Mouse (Mus musculus): Measurements from ENCODE around the gene Ddx41. TPM values are rescaled to one million over a fixed set of nuclear protein-coding genes. Genes with fewer than 3 reads are reported as not detected.
"Not testable (repeated sequence)": the region's sequence is repeated elsewhere in the genome, so short reads cannot be mapped to it uniquely, and the experiment has no call there.

Gene Ddx41
- 10 to 100 TPM; 41.7 to 61.0 (median 54.6) TPM for polyA plus RNA-seq (2017; shearing (Covaris generic))

DNA sequence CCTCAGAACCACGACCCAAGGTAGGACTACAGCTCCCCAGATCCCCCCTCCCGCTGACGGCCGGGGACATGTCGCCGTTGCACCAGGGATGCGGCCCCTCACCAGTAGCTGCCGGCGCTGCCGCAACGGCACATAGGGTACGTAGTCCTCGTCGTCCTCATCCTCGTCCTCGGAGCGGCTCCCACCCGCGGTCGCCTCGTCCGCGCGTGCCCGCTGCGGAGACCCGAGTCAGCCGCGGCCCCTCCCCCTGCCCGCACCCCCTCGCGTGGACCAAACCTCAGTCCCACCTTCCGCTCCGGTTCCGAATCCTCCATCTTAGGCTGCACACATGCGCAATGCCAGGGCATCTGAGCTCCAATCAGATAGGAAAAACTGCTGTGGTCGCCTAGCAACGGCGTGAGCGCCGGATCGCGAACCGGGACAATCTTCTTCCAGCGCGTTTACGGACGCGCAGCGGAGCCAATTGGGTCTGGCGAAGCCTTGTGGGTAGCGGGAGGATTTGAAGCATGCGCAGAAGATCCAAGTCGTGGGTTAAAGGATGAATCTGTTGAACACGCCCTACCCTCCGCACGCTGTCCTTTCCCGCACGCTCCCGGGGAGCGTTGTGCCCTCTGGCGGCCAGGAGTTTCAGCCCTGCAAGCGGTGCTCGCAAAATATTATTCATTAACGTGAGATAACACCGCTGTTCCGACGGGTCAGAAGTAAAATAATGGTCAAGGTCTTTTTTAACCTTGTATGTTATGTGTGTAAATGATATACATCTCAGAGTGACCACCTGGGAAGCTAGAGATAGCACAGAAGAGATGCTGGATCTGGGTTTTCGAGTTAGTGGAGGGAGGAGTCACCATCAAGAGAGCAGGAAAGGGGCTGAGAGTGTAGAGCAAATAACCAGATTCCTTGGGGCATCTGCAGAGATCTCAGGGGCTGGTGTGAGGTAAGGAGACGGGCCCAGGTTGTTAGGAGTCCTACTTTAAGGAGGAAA is at the start of gene Ddx41:
TSS of gene Ddx41 (minus strand) at position 465 of the 982 bp plus-strand sequence.
- ATAC-seq, result peak; percentile 98

DNA sequence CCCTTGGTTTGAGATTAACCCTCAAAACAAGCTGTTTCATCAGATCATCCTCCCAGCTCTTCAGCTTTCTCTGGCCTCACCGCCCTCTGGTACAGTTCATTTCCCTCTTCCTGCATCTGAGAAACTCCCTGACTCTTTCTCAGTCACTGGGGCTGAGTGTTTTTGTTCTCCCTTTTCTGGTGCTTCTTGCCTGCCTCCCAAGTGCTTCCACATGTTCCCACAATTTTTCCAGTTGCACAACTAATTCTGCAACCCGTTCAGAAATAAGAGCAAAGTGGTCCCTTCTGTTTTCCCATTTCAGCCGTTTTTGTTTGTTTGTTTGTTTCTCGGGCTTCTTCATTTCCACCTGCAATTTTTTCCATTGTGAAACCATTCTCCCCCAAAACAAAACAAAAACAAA is 41.6 kb upstream of the Ddx41 start:
- ATAC-seq, result no peak

DNA sequence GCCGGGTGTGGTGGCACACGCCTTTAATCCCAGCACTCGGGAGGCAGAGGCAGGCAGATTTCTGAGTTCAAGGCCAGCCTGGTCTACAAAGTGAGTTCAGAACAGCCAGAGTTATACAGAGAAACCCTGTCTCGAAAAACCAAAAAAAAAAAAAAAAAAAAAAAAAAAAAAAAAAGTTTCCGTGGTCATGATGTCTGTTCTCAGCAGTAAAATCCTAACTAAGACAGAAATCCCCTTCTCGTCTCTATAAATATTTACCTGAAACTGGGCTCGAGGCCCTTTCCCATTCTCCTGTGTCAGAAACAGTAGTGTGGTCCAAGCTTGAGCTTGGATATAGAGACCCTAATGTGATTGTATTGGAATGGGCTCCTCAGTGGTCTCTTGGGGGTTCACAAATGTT is 40.4 kb upstream of the Ddx41 start:
- ATAC-seq, result not testable (repeated sequence)

DNA sequence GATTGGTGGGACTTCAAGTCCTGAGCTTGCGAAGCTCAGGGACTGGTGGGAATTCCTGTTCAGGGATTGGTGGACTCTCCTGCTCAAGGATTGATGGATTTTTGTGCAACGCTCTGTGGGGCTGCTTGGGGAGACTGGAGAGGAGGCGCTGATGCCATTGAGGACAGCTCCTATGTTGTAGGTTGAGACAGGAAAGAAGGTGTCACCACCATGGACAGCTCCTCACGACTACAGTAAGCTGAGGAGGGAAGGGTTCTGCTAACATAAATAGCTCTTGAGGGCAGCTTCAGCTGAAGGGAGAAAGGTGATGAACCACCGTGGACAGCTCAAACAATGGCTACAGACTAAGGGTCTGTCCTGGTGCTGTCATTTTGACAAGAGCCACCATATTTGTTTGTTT is 39.5 kb upstream of the Ddx41 start:
- no peak for ATAC-seq

DNA sequence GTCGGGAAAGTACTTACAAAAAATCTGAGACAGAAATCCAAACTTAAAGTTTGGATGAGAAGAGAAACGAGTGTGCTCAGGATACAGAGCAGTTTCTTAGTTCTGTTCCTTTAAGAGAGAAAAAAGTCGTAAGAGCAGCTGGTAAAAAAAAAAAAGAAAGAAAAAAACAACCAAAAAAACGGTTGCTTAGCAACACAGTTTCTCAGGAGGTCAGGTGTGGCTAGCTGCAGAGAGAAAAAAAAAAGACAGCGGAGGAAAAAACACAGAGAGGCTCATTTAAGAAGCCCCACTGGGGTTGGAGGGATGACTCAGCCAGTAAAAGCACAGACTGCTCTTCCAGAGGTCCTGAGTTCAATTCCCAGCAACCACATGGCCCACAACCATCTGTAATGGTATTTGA is 37.9 kb upstream of the Ddx41 start:
- no peak for ATAC-seq

DNA sequence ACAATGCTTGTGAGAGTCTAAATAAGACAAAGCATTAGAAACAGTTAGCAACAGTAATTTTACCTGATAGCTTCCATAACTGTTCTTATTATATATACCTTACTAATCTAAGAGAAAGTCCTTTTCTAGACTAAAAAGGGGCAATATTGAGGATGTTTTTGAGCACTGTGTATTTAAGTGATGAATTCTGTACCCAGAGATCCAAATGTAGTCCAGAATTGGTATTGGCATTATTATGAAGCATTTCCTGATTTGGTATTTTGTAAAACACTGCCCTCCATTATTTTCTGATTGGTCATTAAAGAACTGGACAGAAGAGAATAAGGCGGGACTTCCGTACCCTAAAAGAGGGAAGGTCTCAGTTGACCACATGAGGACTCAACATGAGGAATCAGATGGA is 37.0 kb upstream of the Ddx41 start, which contains the start of gene Tmed9:
TSS of gene Tmed9 (plus strand) at position 301 of the 400 bp plus-strand sequence.
- ATAC-seq, result no peak

DNA sequence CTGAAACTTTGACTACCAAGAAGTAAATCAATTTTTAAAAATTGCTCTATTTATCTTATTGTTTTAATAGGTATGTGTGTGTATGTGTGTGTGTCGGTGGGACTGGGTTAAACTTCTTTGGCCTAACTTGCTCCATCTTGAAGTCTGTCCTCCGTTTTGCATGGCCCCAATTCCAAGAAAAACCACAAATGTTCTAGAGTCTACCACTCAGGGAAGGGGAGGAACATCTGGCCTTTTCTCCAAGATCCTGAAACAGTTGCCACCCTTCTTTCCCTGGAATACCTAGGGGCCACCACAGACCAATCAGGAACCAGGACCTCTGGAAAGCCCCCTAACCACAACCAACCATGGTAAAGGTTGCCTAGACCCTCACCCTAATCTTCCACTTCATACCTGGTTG is 35.5 kb upstream of the Ddx41 start:
- ATAC-seq, result no peak

DNA sequence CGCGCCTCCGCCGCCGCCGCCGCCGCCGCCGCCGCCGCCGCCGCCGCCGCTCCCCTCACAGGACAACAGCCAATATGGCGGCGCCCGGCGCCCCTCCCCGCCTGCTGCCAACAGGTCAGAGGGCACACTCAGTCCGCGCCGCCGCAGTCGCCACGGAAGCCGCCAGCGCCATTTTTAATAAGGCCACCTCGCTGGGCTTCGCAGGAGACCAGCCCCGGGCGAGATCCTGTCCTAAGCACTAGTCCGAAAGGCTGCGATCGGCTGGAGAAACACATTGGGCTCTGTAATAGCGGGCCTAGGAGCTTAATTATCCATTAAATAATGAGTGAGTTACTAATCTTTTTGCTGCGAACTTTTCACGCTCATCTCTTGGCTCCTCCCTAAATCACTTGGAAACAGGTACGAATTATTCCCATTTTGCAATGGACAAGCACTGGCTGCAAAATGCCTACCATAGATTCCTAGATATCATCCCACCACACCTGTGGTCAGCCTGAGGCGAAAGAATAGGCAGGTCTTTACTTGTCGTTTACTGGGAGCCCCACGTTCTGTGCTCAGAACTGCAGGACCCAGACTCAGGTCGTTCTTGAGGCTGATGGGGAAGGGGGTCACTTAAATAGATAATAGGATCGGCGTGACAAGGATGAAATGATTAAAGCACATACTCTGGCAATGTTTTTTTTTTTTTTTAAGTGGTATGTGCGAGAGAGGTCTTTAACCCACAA is 34.7 kb upstream of the Ddx41 start, which contains the start of gene Fam193b:
TSS of gene Fam193b (minus strand) at position 94 of the 725 bp plus-strand sequence.
- ATAC-seq, result peak; percentile 90

DNA sequence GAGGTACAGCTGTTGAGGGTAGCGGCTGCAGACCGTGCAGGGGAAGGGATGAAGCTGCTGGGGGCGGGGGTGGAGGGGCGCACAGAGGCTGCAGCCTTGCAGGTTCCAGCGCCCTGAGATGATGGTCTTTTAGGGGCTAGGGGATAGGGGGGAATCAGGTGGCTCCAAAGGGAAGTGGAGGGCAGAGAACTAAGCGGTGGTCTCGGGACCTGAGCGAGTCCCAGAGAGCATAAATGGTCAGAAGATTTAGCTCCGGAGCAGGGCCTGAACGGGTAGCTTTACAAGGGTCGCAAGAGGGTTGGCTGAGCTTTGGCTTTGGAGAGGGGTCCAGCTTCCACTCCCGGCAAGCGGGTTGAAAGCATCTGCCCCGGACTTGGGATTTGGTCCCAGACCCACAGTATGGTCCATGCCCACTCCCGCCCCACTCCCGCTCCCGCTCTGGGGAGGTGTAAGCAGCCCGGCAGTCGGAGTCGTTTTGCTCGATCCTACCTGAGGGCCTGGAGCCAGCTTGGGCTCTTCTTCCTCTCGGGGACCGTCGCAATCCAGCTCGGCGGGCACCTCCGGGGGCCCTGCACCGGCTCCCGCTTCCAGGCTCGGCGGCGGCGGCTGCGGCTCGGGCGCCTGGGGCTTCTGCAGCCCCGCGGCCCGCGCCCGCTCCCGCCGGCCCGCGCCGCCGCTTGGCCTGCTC is 34.0 kb upstream of the Ddx41 start:
- ATAC-seq, result peak; percentile 9

DNA sequence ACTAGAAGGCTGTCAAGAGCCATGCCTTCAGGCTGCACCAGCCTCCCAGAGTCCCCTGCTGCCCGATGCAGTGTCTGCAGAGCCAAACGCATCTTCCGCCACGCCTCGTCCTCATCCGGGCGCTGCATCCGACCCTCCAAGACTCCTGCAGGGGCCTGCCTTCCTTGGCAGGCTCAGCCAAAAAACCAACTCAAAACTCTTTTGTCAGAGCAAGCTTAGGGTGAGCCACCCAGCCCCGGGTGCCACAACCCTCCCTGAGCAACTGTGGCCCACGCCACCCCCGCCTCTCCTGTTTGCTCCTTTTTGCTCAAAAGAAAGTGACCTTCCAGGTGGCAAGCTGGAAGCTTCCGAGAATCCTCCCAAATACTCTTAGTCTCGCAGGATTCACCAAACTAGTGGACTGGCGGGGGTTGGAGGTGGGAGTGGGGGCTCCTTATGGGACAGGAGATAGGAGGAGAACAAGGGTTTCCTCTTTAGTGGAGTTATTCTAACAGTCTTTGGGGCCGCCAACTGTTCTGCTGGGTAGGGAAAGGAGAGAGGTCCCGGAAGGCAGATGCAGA is 33.3 kb upstream of the Ddx41 start:
- ATAC-seq, result no peak

DNA sequence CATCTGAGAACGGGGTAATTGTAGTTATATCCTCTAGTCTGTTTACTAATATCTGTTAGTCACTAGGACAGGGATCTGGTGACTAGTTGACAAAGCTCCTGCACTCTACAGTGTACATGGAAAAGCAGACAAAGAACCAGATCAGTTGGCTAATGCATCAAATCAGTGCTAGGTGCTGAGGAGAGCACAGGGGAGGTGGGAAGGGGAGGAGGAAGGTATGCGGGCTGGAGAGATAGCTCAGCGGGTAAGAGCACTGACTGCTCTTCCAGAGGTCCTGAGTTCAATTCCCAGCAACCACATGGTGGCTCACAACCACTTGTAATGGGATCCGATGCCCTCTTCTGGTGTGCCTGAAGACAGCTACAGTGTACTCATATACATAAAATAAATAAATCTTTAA is 32.1 kb upstream of the Ddx41 start:
- ATAC-seq, result not testable (repeated sequence)

DNA sequence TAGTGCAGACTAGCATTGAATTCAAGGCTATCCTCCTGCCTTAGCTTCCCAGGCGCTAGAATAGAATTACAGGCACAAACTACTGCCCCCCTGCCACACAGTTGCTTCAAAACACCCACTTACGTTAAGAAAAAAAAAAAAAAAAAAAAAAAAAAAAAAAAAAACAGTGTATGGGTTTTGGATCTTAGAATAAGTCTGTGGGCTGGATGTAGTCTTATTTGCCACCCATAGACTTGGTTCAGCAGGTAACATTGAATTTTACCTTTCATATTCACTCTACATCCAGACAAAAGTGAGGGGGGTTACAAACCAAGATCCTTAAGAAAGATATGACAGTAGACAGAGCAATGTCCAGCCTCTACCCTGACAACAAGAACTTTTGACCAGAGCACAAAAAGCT is 31.5 kb upstream of the Ddx41 start:
- ATAC-seq, result no peak

DNA sequence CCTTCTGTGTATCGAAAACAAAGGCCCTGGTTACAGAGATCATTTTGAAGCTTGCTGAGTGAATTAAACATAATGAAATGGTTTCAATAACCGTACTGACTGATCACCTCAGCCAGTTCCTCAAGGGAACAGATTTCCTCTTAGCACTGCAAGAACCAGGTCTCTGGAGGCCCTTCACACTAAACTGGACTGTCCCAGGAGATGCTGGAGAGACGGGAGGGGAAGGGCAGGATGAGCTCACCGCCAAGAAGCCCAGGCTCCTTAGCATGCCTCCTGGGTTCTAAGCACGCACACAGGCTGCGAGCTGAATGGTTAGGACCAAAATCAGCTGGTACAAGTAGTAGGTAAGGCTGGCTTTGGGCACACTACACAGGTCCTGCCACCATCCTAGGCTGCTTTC is 30.5 kb upstream of the Ddx41 start:
- no peak for ATAC-seq

DNA sequence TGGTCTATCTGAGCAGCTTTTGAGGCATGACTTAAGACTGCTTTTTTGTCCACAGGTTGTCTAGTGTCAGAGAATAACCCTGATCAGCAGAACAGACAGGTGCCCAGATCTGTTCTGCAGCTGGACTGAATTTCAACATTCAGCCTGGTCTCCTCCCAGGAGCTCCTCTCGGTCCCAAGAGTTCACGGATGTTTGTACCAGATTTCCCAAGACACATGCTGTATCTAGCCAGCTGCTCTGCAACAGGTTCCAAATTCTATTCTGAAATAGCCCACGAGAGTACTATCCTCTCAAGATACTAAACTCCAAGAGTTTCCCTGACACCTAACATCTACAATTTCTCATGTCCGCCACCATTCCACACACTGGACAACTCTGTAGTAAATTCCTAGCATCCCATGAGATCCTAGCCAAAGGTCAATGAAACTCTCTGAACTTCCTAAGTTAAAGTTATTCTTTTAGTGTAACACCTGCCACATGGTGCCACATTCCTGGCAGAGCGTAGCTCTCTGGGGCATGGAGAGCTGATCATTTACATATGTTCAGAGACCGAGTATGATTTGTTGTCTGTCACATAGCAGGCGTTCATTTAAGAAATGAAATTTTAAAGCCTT is 26.9 kb upstream of the Ddx41 start:
- no peak for ATAC-seq

DNA sequence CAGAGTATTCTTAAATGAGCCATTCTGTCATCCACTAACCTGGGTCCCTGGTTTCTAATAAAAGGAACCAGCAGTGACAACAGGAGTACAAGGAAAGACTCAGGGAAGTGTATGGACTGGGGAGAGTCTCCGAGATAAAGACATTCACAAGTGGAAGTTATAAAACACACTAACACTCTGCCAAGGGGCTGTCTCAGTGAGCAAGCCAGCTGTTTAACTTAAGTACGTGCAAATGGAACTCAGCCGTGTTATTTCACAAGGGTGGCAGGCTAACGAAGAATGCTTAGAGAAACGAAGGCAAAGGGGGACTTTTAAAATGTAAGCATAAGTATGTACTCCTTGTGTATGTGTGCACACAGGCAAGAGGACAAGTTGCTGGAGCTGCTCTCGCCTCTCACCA is 21.0 kb upstream of the Ddx41 start:
- no peak for ATAC-seq

DNA sequence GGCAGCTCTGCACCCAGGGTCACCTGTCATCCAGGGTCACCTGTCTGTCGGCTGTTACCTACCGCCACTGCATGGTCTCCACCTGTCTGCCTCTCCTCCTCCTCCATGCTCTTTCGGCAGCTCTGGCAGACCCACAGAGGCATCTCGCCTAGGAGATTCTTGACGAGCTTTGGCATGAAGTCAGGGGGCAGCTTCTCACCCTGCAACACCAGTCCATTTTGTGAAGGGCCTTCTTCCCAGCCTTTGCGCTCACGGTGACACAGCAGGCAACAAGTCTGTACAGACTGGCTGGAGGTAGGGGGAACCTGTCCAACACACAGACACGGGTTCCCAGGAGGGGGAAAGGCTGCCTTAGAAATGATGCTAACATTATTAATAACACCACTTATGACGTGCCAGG is 19.5 kb upstream of the Ddx41 start:
- ATAC-seq, result no peak

DNA sequence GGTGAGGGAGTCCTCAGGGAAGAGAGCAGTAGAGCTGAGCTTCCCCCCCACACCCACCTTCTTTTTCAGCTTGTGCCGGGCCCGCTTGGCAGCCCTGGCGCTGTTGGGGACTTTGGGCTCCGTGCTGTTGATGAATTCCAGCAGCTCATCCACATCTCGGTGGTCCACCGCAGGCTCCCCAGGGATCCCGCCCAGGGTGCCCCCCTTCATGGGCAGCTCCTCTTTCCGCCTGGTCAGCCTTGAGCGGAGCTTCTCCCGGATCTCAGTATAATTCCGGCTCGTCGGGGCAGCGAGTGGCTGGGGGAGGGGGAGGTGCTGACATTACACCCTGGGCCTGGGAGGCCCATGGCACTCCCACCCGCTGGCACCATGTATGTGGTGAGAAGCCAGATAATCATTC is 12.6 kb upstream of the Ddx41 start:
- ATAC-seq, result no peak

DNA sequence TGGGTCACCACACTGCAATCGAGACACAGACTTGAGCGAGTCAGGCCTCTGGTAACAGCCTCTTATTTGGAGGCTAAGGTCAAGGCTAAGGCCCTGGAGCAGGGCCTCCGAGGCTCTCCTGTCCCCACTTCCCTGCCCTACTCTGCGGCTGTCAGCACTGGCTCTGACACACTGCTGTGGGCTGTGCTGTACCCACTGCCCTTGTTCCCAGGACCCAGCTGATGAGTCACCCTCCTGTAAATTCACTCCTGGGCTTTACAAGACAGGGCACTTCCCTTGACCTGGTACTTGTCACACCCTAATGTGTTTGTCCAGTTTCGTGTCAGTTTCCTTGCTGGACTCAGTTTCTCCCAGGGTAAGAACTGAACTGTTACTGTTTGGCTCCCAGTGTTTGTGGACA is 12.0 kb upstream of the Ddx41 start:
- ATAC-seq, result no peak

DNA sequence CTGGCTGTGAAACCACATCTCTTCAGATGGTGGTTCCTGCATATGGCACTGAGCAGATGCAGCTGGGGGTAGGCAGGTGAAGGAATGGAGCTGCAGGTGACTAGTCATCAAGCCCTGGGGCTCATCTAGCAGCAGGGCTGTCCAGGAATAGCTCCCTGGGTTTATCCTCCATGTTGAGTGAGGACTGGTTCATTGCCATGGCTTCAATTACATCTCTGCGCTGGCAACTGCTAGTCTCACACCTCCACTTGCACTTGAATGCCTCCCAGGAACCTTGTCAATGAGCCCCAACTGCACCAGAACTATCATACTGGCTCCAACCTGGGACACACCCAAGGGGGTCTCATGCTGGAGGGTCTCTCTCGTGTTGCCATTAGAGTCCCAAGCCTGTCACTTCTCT is 11.5 kb upstream of the Ddx41 start:
- ATAC-seq, result no peak

DNA sequence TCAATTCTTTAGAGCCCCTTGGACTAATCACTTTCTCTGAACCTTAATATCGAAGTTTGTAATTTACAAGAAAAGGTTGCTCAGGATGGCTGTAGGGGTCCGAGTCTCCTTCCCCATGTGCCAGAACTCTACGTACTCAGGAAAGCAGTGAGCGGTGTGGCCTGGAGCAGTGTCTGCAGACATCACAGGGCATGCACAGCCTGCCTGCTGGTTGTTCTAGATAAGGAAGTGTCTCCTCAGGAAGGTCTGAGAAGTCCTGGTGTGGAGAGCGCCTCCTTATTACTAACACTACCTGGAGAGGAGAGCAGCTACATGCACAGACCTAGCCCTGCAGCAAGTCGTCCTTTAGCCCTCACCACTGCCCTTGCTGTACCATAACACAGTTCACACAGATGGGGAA is 8.3 kb upstream of the Ddx41 start:
- no peak for ATAC-seq

DNA sequence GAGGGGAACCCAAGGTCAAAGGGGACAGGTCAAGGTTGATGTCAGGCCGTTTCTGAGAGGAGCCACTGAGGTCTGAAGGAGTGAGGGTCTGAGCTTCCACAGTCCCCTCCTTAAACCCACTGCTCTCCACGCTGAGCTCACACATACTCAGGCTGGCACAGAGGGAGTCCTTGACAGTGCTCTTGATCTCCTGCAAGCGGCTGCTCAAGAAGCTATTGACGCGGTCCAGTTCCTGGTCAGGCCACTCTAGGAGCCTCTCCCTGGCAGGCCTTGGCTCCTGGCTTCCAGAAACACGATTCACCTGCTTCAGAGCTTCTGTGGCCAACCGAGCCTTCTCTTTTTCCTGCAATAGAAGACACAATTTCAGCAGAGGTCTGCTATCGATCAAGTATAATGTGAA is 7.0 kb upstream of the Ddx41 start:
- no peak for ATAC-seq

DNA sequence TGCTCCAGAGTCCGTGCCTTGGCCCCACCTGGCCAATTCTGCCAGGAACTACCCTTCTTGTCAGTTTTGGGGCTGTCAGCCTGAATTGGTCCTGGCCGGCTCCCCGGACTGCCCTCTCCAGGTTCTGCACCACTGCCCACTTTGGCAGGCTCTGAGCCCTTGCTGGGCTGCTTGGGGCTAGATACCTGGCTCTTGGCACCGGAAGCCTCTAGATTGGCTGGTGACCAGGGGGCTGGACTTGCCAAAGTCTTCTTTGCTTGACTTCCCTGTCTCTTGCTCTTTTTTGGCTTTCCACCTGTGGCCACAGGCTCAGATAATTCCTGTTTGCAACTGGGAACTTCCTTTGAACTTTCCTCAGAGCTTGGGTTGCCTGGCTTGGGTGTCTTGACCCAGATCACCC is 6.4 kb upstream of the Ddx41 start:
- ATAC-seq, result no peak
